Mouse (Mus musculus) testis, postnatal 14 days (tissue): Measurements from ENCODE around the gene Mdp1.

ENCODE experiments used
- DNase-seq: peaks from one replicate; pipeline ENCODE4 v3.0.0; 2021; ENCODE audit warnings: low spot score

Gene Mdp1

DNA sequence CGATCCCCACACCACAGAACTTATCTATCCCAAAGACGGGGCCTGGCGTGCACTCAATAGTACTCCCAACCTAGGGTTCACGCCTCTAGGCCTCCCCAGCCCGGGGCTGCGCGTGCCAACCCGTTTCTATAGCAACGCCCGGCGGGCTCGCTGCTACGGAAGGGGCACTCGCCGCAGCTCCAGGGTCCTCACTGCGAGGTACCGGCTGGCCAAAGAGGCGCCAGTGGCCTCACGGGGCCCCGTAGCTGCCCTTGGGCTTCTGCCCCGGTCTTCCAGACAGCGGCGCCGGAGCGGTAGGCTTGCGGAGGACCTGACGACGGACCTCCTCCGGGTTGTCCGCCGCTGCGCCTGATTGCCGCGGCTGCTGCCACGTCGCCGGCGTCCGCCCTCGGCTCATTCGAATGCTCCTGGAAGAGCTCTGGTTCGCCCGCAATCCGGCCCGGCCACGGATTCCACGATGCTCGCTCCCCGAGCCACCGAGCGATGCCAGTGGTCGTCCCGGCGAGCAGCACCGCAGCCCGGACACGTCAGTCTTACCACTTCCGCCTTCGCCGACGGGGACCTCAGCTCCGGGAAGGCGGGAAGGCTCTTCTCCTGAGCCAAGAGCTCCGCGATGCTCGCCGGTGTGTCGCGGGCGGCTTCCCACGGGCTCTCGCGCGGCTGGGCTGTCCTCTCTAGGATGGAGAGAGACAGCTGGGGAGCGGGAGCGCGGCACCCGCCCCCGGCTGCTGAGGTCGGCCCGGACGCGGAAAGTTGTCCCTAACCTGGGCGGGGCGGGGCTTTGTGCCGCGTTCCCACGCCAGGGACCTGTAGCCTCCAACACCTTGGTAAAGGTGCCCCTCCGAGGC lies 17.0 kb downstream of the Mdp1 start, which contains the start of gene Tm9sf1:
Gene Tm9sf1 (minus strand): TSS at position 747 of the 848 bp plus-strand sequence.
- DNase-seq = peak; percentile 86

DNA sequence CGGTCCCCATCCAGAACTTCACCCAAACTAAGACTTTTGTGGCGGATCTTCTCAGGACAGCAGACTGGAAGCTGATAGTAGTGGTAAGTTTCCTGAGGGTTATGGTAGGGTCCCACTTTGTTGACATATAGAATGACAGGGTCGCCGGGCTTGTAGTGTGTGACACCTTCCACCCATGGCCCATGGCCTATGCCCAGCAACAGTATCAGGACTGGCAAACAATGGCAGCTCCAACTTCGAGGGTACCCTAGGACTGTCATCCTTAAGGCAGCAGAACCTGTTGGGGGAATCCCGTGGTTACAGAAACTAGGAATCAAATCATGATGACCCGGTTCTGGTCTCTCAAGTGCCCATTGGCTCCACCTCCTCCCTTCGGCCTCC lies 17.6 kb downstream of the Mdp1 start:
- DNase-seq = no peak

DNA sequence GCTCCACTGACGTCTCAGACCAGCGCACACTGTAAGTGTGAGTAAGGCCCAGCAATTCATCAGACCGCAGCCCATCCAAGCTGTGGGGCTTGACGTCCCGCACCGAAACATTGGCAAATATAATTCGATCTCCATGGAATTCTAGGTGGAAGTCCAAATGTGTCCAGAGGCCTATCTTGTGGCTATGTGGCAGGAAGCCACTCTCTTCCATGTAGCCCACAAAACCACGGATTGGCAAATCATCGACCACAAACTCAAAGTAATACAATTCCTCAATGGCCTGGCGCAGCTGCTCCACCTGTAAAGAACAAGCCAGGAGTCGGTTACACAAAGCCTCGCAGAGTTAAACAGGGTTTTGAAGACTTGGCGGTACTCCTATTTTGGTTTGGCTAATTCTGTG lies 19.0 kb downstream of the Mdp1 start:
- no peak for DNase-seq

DNA sequence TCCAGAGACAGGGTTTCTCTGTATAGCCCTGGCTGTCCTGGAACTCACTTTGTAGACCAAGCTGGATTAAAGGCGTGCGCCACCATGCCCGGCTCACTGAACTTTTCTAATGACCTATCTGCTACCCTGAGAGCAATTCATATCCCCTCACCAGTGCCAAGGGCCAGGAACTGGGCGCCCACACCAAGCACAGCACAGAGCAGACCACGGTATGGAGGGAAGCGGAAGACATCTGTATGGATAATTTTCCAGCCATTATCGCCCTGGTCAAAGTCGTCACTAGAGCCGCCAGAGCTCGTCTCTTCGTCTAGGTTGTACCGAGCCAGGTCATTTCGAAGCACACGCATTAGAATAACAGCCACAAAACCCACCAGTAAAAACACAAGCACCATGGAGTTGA lies 19.5 kb downstream of the Mdp1 start:
- DNase-seq = no peak

DNA sequence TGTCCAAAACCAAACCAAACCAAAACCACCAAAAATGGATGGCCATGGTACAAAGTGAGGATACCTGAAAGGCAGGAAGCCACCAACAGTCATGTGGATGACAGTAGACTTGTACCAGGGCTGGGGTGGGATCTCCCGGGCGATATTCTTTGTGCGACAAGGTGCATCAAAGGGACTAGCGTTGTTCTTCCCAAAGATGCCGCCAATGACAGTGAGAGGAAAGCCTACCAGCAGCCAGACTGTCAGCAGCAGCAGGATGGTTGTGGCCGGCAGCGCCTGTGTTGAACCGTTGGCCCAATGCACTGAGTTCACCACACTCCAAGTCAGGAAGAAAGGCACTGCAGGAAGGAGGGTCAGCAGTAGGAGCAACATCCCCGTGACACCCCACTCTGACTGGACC lies 22.5 kb downstream of the Mdp1 start, which contains the start of gene Gm49378:
Gene Gm49378 (minus strand): TSS at position 101 of the 400 bp plus-strand sequence.
- DNase-seq = no peak

DNA sequence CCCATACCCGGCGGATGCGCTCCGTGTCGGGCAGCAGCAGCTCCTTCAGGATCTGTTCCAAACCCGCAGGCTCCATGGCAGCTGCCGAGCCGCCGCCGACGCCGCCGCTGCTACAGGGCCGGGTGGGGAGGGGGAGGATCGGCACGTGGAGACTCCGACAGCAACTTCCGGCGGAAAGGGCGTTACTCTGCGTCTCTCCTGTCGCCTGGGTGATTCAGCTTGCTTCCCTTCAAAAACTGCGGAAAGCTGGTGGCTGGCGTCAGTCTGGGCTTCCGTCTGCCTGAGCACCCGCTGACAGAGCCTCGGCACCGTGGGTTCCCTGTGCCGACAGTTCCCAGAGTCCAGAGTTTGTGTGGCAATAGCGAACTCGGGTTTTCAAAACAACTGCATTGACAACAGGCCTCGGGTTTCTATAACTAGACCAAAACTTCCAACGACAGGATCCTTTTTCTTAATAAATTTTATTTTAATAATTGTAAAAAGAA lies 24.7 kb downstream of the Mdp1 start, which contains the start of gene Ipo4:
Gene Ipo4 (minus strand): TSS at position 435 of the 485 bp plus-strand sequence.
- DNase-seq = peak; percentile 88

DNA sequence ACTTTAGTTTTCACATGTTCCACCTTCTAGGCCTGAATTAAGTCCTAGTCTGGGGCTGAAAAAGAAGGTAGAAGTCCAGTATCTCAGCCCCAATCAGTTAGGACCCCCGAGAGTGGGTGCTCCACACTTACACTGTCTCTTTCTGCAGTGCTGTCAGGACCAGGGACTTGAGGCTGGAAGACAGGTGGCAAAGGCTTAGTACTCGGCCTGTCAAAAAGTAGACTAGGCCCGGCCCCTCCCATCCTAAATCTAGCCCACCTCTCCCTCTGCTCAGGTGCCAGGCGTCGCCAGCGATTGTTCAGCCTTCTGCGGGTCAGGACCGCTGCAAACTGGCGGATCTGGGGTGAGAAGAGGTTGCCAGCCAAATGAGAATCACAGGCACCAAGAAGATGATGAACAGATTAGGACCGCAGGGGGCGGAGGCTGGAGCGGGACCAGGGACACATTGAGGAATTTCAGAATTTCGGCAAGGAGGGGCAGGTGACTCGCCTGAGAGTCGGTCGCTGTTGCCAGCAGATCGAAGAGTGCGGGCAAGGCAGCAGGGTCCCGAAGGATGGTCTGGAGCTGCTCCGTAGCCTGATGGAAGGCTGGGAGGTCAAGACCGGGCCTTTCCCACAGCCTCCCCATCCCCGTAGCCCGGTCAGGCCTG lies 25.3 kb downstream of the Mdp1 start:
- peak; percentile 56 for DNase-seq

DNA sequence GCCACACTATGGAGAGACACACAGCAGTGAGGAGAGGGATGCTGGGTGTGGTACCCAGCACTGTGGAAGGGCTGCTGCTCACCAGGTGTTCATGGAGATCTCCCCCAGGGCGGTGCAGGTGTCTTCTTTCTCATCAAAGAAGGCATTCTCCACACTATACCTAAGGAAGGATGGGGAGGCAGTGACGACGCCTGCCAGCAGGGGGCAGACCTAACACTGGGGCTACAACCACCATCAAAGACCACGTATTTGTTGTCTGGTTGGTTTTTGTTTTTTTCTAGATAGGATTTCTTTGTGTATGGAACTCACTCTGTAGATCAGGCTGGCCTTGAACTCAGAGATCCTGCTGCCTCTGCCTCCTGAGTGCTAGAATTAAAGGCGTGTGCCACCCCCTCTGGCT lies 31.0 kb downstream of the Mdp1 start:
- no peak for DNase-seq

DNA sequence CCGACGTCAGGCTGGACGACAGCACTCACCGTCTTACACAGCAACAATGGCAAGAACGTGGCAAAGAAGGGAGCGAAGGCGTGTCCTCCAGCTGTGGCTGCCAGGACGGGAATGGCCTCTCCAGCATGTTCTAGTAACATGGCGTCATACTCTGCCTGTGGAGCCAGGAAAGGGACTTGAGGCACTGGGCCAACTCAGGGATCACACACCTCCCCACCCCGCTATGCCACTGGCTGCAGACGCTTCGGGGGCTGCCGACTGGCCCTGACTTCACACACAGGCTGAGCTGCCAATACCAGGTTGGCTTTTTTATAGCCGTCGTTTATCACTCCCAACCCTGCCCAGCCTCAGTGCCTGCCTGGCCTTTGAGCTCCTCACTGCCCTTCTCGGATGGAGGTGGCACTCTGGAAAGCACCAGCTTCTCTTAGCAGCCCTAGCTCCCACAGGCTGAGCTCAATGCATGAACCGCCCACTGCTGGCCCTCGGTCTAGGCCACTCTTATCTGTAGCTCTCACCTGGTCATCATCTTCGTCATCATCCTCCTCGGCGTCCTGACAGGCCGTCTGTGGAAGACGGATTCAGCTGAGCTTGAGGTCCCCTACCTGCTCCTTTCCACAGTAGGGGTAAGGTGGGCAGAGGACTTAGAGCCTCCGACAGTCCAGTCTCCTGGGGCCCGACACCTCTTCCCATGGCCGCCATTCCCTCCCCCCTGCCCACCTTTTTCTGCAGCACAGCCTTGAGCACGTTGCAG lies 32.1 kb downstream of the Mdp1 start:
- DNase-seq = no peak

DNA sequence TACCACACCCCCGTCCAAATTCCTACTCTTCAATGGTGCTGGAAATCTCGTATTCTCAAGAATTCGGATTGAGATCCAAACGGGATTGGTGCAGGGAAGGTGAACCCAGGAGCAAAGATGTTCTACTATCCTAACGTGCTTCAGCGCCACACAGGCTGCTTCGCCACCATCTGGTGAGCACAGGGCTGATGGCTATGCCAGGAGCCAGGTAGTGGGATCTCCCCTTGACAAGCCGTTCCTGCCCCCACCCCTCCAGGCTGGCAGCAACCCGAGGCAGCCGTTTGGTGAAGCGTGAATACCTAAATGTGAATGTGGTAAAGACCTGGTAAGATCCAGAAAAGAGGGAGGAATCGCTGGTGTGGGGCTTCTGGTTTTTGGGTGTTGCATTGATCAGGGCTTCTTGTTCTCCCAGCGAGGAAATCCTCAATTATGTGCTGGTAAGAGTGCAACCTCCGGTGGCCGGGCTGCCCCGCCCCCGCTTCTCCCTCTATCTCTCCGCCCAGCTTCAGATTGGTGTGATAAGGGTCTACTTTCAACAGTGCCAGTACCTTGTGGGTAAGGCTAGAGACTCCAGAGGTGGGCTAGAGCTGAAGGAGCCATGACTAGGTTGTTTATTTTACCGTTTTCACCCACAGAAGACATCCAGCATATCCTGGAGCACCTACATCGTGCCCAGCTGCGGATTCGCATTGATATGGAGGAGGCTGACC lies 41.7 kb downstream of the Mdp1 start:
- DNase-seq = no peak

DNA sequence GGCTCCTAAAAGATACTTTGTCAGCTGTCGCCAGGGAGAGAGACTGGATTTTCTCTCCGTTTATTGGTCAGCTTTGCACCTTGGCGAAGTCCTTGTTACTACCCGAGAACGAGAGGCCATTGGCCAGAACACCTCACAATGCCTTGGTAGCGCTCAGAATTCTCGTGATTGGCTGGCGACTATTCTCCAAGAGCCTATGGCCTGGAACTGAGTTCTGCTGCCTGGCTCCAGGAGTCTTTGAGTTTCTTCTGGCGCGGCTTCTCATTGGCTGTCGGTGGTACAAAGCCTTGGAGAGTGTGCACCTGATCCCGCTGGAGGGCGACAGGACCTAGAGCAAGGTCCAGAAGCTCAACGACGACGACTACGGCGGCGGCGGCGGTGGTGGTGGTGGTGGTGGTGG lies 42.5 kb downstream of the Mdp1 start, which contains the start of gene Rec8:
Gene Rec8 (plus strand): TSS at position 216 of the 400 bp plus-strand sequence.
- DNase-seq = peak; percentile 88

DNA sequence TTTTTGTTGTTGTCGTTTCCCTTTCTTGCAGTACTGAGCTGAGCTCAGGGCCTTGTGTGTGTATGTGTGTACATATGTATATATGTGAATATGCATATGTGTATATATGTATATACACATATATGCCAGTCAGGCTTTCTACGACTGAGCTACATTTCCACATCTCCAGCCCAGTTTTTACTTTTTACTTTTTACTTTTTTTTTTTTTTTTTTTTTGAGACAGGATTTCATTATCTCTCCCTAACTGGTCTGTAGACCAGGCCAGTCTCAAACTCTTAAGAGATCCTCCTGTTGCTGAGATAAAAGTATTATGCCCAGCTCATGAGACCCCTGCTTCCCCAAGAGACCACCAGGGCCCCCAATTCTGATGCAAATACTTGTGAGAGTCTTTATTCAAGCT lies 43.5 kb downstream of the Mdp1 start:
- DNase-seq = no peak

DNA sequence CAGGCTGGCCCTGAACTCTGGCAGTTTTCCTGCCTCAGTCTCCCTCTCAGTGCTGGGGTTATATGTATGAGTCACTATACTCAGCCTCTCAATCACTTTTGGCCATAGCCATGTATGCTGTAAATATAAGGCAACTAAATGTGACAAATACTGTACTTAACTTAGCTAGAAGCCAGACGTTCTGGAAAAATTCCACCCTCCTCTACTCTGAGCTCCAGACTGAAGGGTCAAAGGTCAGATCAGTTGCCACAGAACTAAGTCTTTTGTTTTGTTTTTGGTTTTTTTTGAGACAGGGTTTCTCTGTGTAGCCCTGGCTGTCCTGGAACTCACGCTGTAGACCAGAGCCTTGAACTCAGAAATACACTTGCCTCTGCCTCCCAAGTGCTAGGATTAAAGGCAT lies 44.4 kb downstream of the Mdp1 start:
- no peak for DNase-seq

DNA sequence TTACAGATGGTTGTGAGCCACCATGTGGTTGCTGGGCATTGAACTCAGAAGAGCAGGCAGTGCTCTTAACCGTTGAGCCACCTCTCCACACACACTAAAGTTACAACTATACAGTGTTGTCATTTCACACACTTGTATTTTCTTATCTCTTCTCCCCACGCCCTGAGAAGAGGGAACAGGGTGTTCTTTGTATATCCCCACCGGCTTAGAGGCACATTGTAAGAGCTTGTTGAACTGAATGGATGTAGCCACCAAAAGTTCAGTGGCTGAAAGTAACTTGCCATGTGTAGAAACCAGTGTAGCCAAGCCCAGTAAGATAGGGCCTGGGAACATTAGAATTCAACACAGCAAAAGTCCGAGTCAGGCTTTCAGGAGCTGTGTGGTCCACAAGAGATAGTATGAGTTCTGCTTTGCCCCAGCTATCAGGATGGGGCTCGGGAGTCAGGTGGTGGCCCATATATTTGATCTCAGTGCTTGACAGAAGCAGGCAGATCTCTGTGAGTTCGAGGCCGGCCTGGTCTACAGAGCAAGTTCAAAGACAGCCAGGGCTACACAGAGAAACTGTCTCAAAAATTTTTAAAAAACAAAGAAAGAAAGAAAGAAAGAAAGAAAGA lies 45.6 kb downstream of the Mdp1 start:
- DNase-seq = peak; percentile 44

DNA sequence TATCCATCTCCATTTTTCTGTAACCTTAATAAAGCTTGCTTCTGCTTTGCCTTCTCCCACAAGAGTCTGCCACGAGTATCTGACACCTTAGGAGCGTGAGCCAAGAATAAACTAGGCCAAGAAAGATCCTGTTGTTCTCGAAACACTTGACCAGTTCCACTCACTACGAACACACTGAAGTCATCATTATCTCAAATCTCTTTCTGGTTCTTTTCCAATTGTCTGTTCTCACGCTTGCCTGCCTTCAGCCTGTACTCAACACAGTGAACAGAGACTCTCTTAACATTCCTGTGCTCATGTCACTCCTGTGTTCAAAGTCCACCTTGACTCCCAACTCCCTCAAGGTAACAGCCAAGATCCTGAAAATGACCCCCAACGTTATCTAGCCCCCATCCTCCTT lies 47.0 kb downstream of the Mdp1 start:
- peak; percentile 44 for DNase-seq

DNA sequence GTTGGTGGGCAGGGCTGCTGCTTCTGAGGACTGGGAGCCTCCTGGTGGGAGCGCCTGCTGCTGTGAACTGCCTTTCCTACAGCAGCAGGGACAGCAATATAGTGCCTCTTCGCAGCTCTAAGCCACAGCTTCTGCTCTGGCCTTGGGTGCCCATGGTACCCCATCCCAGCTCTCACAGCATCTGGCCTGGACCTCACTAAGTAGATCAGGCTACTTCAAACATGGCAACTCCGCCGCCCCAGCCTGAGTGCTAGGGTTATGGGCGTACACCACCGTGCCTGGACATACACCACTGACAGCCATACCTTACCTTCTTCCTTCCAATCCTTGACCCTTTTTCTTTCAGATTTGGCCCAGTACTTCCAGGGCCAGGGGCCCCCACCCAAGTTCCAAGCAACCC lies 52.0 kb downstream of the Mdp1 start:
- DNase-seq = no peak
